Mouse (Mus musculus): ENCODE results near the gene Gnmt. TPM values are rescaled to one million over a fixed set of nuclear protein-coding genes. Genes with fewer than 3 reads are reported as not detected.

Gene Gnmt
- polyA plus RNA-seq, 1 experiment: 1.3 TPM

DNA sequence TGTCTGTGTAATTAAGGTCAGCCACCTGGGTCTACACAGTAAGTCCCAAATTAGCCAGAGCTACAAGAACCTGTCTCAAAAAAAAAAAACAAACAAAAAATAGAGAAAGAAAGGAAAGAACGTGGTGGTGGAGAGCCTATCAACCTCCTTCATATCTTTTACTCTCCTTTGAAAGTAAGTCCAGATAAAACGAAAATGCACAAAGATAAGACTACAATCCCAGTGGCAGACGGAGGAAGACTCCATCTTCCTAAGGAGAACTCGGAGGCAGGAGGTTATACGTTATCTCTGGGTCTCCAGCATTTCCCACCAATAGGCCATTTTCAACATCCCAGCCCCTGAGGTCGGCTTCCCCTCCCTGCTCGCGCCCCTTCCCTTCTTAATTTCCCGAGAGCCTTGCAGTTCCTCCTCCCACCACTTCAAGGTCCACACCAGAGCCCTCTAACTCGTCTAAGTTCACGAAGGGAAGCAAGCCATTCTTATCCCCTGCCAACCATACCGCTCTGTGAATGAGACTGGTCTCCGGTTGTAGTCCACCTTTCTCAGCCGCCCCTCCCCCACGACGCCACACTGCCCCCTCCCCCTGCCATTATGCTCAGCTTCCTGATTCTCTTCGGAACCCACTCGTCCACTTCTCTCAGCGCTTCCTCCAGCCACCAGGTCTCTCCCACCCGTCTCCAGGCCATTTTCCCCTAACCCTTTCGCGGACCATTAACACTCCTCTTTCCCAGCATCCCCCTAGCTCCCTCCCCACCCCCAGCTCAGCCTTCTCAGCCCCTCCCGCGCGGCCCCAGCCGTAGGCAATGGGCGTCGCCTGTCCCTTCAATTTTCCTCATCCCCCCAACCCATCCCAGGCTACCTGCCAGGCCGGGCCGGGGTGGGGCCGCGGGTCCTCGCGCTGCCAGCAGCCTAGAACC, 48.9 kb downstream of the Gnmt start:
- peak overlapping the region; percentile 89 for H3K4me3 ChIP-seq (ENCODE audit: insufficient read depth, low read length)
- TF ChIP-seq CTCF (IDR thresholded peaks at IDR 0.05; ENCODE audit: extremely low read depth, insufficient read depth, low read length) (no peak), POLR2A (IDR thresholded peaks at IDR 0.05; ENCODE audit: extremely low read depth, insufficient read depth, low read length) (no peak)
- peaks cover 3% of the 10 kb centered on the region; the same call in 1 of the 2 replicates for H3K4me1 ChIP-seq (ENCODE audit: control insufficient read depth, insufficient read depth, low read length)
- no peak overlapping the region for H3K27ac ChIP-seq (ENCODE audit: insufficient read depth, low read length)

DNA sequence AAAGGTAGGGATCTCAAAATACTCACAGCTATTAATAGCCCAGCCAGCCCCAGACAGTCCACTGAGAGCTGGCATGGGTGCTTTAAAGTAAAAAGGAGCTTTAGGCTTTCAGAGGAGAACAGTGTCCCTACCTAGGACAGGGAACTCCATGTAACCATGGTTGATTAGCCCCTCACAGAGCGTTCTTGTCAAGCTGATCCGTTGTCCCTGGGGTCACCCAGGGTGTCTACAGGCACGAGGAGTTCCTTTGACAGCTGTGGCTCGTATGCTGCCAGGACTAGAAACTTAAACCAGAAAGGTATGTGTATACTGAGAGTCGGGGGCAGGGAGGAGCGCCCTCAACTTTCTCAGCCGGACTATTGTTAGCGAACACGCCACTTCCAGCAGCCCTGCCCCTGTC, 50.1 kb downstream of the Gnmt start:
- Histone ChIP-seq H3K4me3 (ENCODE audit: insufficient read depth, low read length) (peak overlapping the region; percentile 89; the same call in 1 of the 2 replicates), H3K4me1 (ENCODE audit: control insufficient read depth, insufficient read depth, low read length) (peaks cover 3% of the 10 kb centered on the region; the same call in 1 of the 2 replicates), H3K27ac (ENCODE audit: insufficient read depth, low read length) (no peak overlapping the region)
- TF ChIP-seq CTCF (IDR thresholded peaks at IDR 0.05; ENCODE audit: extremely low read depth, insufficient read depth, low read length) (no peak), POLR2A (IDR thresholded peaks at IDR 0.05; ENCODE audit: extremely low read depth, insufficient read depth, low read length) (no peak)

DNA sequence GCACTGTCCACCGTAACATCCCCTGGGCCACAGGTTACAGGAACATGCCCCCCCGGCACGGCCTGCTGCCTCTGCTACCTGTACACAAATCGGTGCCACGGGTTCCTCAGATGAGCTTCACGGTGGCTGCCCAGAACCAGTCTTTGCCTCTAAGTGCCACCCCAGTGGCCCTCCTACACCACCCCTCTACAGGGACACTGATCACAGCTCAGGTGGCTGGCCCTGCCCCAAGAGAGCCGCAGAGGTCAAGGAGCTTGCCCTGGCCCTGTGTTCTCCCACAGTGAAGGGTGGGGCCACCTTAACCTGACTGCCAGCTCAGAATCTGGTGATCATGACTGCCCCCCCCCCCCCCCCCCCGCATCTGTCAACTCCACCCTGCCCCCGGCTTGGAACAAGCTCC, 50.6 kb downstream of the Gnmt start, which contains the start of gene Mea1:
TSS of gene Mea1 (plus strand) at position 378 of the 400 bp plus-strand sequence.
- Histone ChIP-seq H3K4me3 (ENCODE audit: insufficient read depth, low read length) (peak within 1 kb of the TSS; percentile 89), H3K27ac (ENCODE audit: insufficient read depth, low read length) (no peak within 1 kb of the TSS), H3K4me1 (ENCODE audit: control insufficient read depth, insufficient read depth, low read length) (peaks cover 3% of the 10 kb centered on the region; the same call in 1 of the 2 replicates)
- TF ChIP-seq POLR2A (IDR thresholded peaks at IDR 0.05; ENCODE audit: extremely low read depth, insufficient read depth, low read length) (no peak), CTCF (IDR thresholded peaks at IDR 0.05; ENCODE audit: extremely low read depth, insufficient read depth, low read length) (no peak)

Other genes starting within 250 kb of the Gnmt start
- gene Ttbk1, start 241.5 kb downstream of the Gnmt start, polyA plus RNA-seq (2012; rRNA removed): 56.2 and 57.3 TPM in 2 replicates
- 5.9 and 6.5 TPM in 2 replicates for gene Dnph1, start 232.5 kb downstream of the Gnmt start, polyA plus RNA-seq (2012; rRNA removed)
- gene Cul9, start 182.8 kb downstream of the Gnmt start, polyA plus RNA-seq (2012; rRNA removed): 60.0 and 70.5 TPM in 2 replicates
- 89.1 and 90.0 TPM in 2 replicates for gene Srf, start 173.0 kb downstream of the Gnmt start, polyA plus RNA-seq (2012; rRNA removed)
- 6.5 and 6.8 TPM in 2 replicates for gene Ptk7, start 99.7 kb downstream of the Gnmt start, polyA plus RNA-seq (2012; rRNA removed)
- gene Klc4, start 83.1 kb downstream of the Gnmt start, polyA plus RNA-seq (2012; rRNA removed): 20.0 and 20.6 TPM in 2 replicates
- 46.2 and 52.6 TPM in 2 replicates for gene Mrpl2, start 82.9 kb downstream of the Gnmt start, polyA plus RNA-seq (2012; rRNA removed)
- 25.8 and 27.4 TPM in 2 replicates for gene Cul7, start 78.8 kb downstream of the Gnmt start, polyA plus RNA-seq (2012; rRNA removed)
- 28.1 and 29.5 TPM in 2 replicates for gene Rrp36, start 54.8 kb downstream of the Gnmt start, polyA plus RNA-seq (2012; rRNA removed)
- 154 and 157 TPM in 2 replicates for gene Mea1, start 50.4 kb downstream of the Gnmt start, polyA plus RNA-seq (2012; rRNA removed)
- 254 and 268 TPM in 2 replicates for gene Klhdc3, start 48.3 kb downstream of the Gnmt start, polyA plus RNA-seq (2012; rRNA removed)
- gene Ppp2r5d, start 24.1 kb downstream of the Gnmt start, polyA plus RNA-seq (2012; rRNA removed): 97.4 and 98.9 TPM in 2 replicates
- 48.4 and 50.8 TPM in 2 replicates for gene Pex6, start 17.7 kb downstream of the Gnmt start, polyA plus RNA-seq (2012; rRNA removed)
- 93.6 and 95.9 TPM in 2 replicates for gene Cnpy3, start 23.0 kb upstream of the Gnmt start, polyA plus RNA-seq (2012; rRNA removed)
- gene Ptcra, start 34.5 kb upstream of the Gnmt start, polyA plus RNA-seq (2012; rRNA removed): 0.50 and 0.68 TPM in 2 replicates
- gene 2310039H08Rik, start 43.5 kb upstream of the Gnmt start, polyA plus RNA-seq (2012; rRNA removed): 18.6 and 20.5 TPM in 2 replicates
- 43.6 and 48.0 TPM in 2 replicates for gene Rpl7l1, start 53.5 kb upstream of the Gnmt start, polyA plus RNA-seq (2012; rRNA removed)
- gene Bicral, start 129.3 kb upstream of the Gnmt start, polyA plus RNA-seq (2012; rRNA removed): 33.1 and 33.9 TPM in 2 replicates
- gene Tbcc, start 161.5 kb upstream of the Gnmt start, polyA plus RNA-seq (2012; rRNA removed): 25.6 and 26.1 TPM in 2 replicates
- gene Prph2, start 181.3 kb upstream of the Gnmt start, polyA plus RNA-seq (2012; rRNA removed): not detected in 2 replicates